Mouse (Mus musculus): ENCODE measurements around the gene Rab5b. TPM values are rescaled to one million over a fixed set of nuclear protein-coding genes. Genes with fewer than 3 reads are reported as not detected.

Rab5b gene
- 51.3 and 64.5 TPM in 2 replicates for polyA plus RNA-seq (2014; fragmentation: Nextera tagmentation; extraction: Ambion mirVana)

- under 1% methylated on average over 39 of the region's 40 CpGs for WGBS (ENCODE audit: insufficient replicate concordance)
- Histone ChIP-seq H3K4me2 (peak within 1 kb of the TSS; percentile 80), H3K36me3 (ENCODE audit: control insufficient read depth, insufficient read depth, low read length) (peaks cover 17% of the 10 kb centered on the region), H3K9ac (ENCODE audit: low read depth, low read length) (peak within 1 kb of the TSS; percentile 96), H3K4me3 (ENCODE audit: low read depth, low read length) (peak within 1 kb of the TSS; percentile 78), H3K27me3 (ENCODE audit: control insufficient read depth, insufficient read depth, low read length) (no peaks in the 10 kb centered on the region), H3K9me3 (replicated peaks; ENCODE audit: control insufficient read depth, low read length) (no peaks in the 10 kb centered on the region), H3K27ac (ENCODE audit: low read depth, low read length) (peak within 1 kb of the TSS; percentile 96), H3K4me1 (ENCODE audit: control insufficient read depth, insufficient read depth, low read length) (peaks cover 22% of the 10 kb centered on the region)
- ATAC-seq (replicated peaks; ENCODE audit: insufficient number of reproducible peaks, low FRiP score, low TSS enrichment) = peak; percentile 98
Observed at GRCm38 (mm10) chr10:128695992-128696807, at the start of gene Rab5b. TSS of gene Rab5b (minus strand) at chr10:128696264.

- H3K27ac ChIP-seq (ENCODE audit: low read depth, low read length) = peak within 1 kb of the TSS; percentile 57
- no peak for ATAC-seq (replicated peaks; ENCODE audit: insufficient number of reproducible peaks, low FRiP score, low TSS enrichment)
- H3K4me2 ChIP-seq = peak within 1 kb of the TSS; percentile 90
- H3K27me3 ChIP-seq (ENCODE audit: control insufficient read depth, insufficient read depth, low read length) = peaks cover 5% of the 10 kb centered on the region; the same call in 1 of the 2 replicates
- peak within 1 kb of the TSS; percentile 73 for H3K9ac ChIP-seq (ENCODE audit: low read depth, low read length)
- H3K9me3 ChIP-seq (replicated peaks; ENCODE audit: control insufficient read depth, low read length) = no peaks in the 10 kb centered on the region
- H3K4me1 ChIP-seq (ENCODE audit: control insufficient read depth, insufficient read depth, low read length) = peaks cover 25% of the 10 kb centered on the region
- H3K4me3 ChIP-seq (ENCODE audit: low read depth, low read length) = peak within 1 kb of the TSS; percentile 65
- no peaks in the 10 kb centered on the region for H3K36me3 ChIP-seq (ENCODE audit: control insufficient read depth, insufficient read depth, low read length)
- 17% methylated on average over 18 of the region's 18 CpGs for WGBS (ENCODE audit: insufficient replicate concordance)
Observed at GRCm38 (mm10) chr10:128744680-128745601, 48.9 kb upstream of the Rab5b start, which contains the start of gene Dgka. TSS of gene Dgka (minus strand) at chr10:128744855.

- peak overlapping the region; percentile 73 for H3K9ac ChIP-seq (ENCODE audit: low read depth, low read length)
- WGBS (ENCODE audit: insufficient replicate concordance) = 11% methylated on average over 8 of the region's 8 CpGs
- peak overlapping the region; percentile 65 for H3K4me3 ChIP-seq (ENCODE audit: low read depth, low read length)
- peaks cover 17% of the 10 kb centered on the region for H3K4me1 ChIP-seq (ENCODE audit: control insufficient read depth, insufficient read depth, low read length)
- ATAC-seq (replicated peaks; ENCODE audit: insufficient number of reproducible peaks, low FRiP score, low TSS enrichment) = no peak
- no peaks in the 10 kb centered on the region for H3K9me3 ChIP-seq (replicated peaks; ENCODE audit: control insufficient read depth, low read length)
- peak overlapping the region; percentile 90 for H3K4me2 ChIP-seq
- H3K27me3 ChIP-seq (ENCODE audit: control insufficient read depth, insufficient read depth, low read length) = peaks cover 5% of the 10 kb centered on the region; the same call in 1 of the 2 replicates
- H3K27ac ChIP-seq (ENCODE audit: low read depth, low read length) = no peak overlapping the region; the same call in 1 of the 2 replicates
- H3K36me3 ChIP-seq (ENCODE audit: control insufficient read depth, insufficient read depth, low read length) = no peaks in the 10 kb centered on the region
Observed at GRCm38 (mm10) chr10:128744211-128744610, 48.1 kb upstream of the Rab5b start.

GRCm38 (mm10) chr10:128743791-128744191 lies 47.7 kb upstream of the Rab5b start:
- peaks cover 5% of the 10 kb centered on the region; the same call in 1 of the 2 replicates for H3K27me3 ChIP-seq (ENCODE audit: control insufficient read depth, insufficient read depth, low read length)
- peaks cover 14% of the 10 kb centered on the region for H3K4me1 ChIP-seq (ENCODE audit: control insufficient read depth, insufficient read depth, low read length)
- peak overlapping the region; percentile 73 for H3K9ac ChIP-seq (ENCODE audit: low read depth, low read length)
- H3K4me2 ChIP-seq = peak overlapping the region; percentile 90
- H3K4me3 ChIP-seq (ENCODE audit: low read depth, low read length) = peak overlapping the region; percentile 65
- 0% methylated on average over 35 of the region's 37 CpGs for WGBS (ENCODE audit: insufficient replicate concordance)
- peak overlapping the region; percentile 57 for H3K27ac ChIP-seq (ENCODE audit: low read depth, low read length)
- H3K36me3 ChIP-seq (ENCODE audit: control insufficient read depth, insufficient read depth, low read length) = no peaks in the 10 kb centered on the region
- no peaks in the 10 kb centered on the region for H3K9me3 ChIP-seq (replicated peaks; ENCODE audit: control insufficient read depth, low read length)
- ATAC-seq (replicated peaks; ENCODE audit: insufficient number of reproducible peaks, low FRiP score, low TSS enrichment) = peak; percentile 64

GRCm38 (mm10) chr10:128743235-128743634 lies 47.2 kb upstream of the Rab5b start:
- no peaks in the 10 kb centered on the region for H3K9me3 ChIP-seq (replicated peaks; ENCODE audit: control insufficient read depth, low read length)
- peak overlapping the region; percentile 90 for H3K4me2 ChIP-seq
- peak overlapping the region; percentile 65 for H3K4me3 ChIP-seq (ENCODE audit: low read depth, low read length)
- peak overlapping the region; percentile 73 for H3K9ac ChIP-seq (ENCODE audit: low read depth, low read length)
- WGBS (ENCODE audit: insufficient replicate concordance) = 8% methylated on average over 7 of the region's 7 CpGs
- peaks cover 5% of the 10 kb centered on the region; the same call in 1 of the 2 replicates for H3K27me3 ChIP-seq (ENCODE audit: control insufficient read depth, insufficient read depth, low read length)
- no peak overlapping the region for H3K27ac ChIP-seq (ENCODE audit: low read depth, low read length)
- ATAC-seq (replicated peaks; ENCODE audit: insufficient number of reproducible peaks, low FRiP score, low TSS enrichment) = no peak
- no peaks in the 10 kb centered on the region for H3K36me3 ChIP-seq (ENCODE audit: control insufficient read depth, insufficient read depth, low read length)
- peaks cover 14% of the 10 kb centered on the region for H3K4me1 ChIP-seq (ENCODE audit: control insufficient read depth, insufficient read depth, low read length)

- Histone ChIP-seq H3K9me3 (replicated peaks; ENCODE audit: control insufficient read depth, low read length) (no peaks in the 10 kb centered on the region), H3K9ac (ENCODE audit: low read depth, low read length) (no peak overlapping the region), H3K27ac (ENCODE audit: low read depth, low read length) (no peak overlapping the region), H3K4me1 (ENCODE audit: control insufficient read depth, insufficient read depth, low read length) (peaks cover 14% of the 10 kb centered on the region), H3K4me2 (peak overlapping the region; percentile 90), H3K36me3 (ENCODE audit: control insufficient read depth, insufficient read depth, low read length) (no peaks in the 10 kb centered on the region), H3K4me3 (ENCODE audit: low read depth, low read length) (no peak overlapping the region), H3K27me3 (ENCODE audit: control insufficient read depth, insufficient read depth, low read length) (peaks cover 5% of the 10 kb centered on the region; the same call in 1 of the 2 replicates)
- 32% methylated on average over 4 of the region's 4 CpGs for WGBS (ENCODE audit: insufficient replicate concordance)
- no peak for ATAC-seq (replicated peaks; ENCODE audit: insufficient number of reproducible peaks, low FRiP score, low TSS enrichment)
Observed at GRCm38 (mm10) chr10:128742616-128743015, 46.6 kb upstream of the Rab5b start.

- H3K4me1 ChIP-seq (ENCODE audit: control insufficient read depth, insufficient read depth, low read length) = peaks cover 17% of the 10 kb centered on the region
- H3K4me2 ChIP-seq = no peak overlapping the region
- H3K9ac ChIP-seq (ENCODE audit: low read depth, low read length) = no peak overlapping the region
- H3K36me3 ChIP-seq (ENCODE audit: control insufficient read depth, insufficient read depth, low read length) = no peaks in the 10 kb centered on the region
- no peak for ATAC-seq (replicated peaks; ENCODE audit: insufficient number of reproducible peaks, low FRiP score, low TSS enrichment)
- no peak overlapping the region for H3K4me3 ChIP-seq (ENCODE audit: low read depth, low read length)
- WGBS (ENCODE audit: insufficient replicate concordance) = 42% methylated on average over 2 of the region's 2 CpGs
- H3K27me3 ChIP-seq (ENCODE audit: control insufficient read depth, insufficient read depth, low read length) = peaks cover 5% of the 10 kb centered on the region; the same call in 1 of the 2 replicates
- no peak overlapping the region for H3K27ac ChIP-seq (ENCODE audit: low read depth, low read length)
- H3K9me3 ChIP-seq (replicated peaks; ENCODE audit: control insufficient read depth, low read length) = no peaks in the 10 kb centered on the region
Observed at GRCm38 (mm10) chr10:128740296-128740695, 44.2 kb upstream of the Rab5b start.

- Histone ChIP-seq H3K4me2 (peak overlapping the region; percentile 59), H3K4me1 (ENCODE audit: control insufficient read depth, insufficient read depth, low read length) (peaks cover 4% of the 10 kb centered on the region; the same call in 1 of the 2 replicates), H3K4me3 (ENCODE audit: low read depth, low read length) (peak overlapping the region; percentile 22; the same call in 1 of the 2 replicates), H3K36me3 (ENCODE audit: control insufficient read depth, insufficient read depth, low read length) (no peaks in the 10 kb centered on the region), H3K27me3 (ENCODE audit: control insufficient read depth, insufficient read depth, low read length) (peaks cover 1% of the 10 kb centered on the region; the same call in 1 of the 2 replicates), H3K9ac (ENCODE audit: low read depth, low read length) (peak overlapping the region; percentile 29; the same call in 1 of the 2 replicates), H3K27ac (ENCODE audit: low read depth, low read length) (no peak overlapping the region), H3K9me3 (replicated peaks; ENCODE audit: control insufficient read depth, low read length) (no peaks in the 10 kb centered on the region)
- 0 out of 2 replicates have a peak, but pooled peaks have one; percentile 49 for ATAC-seq (replicated peaks; ENCODE audit: insufficient number of reproducible peaks, low FRiP score, low TSS enrichment)
- 3% methylated on average over 15 of the region's 15 CpGs for WGBS (ENCODE audit: insufficient replicate concordance)
Observed at GRCm38 (mm10) chr10:128737435-128737834, 41.4 kb upstream of the Rab5b start.
